ENCODE assay signal across 19 mouse cellular contexts in the genomic region with DNA sequence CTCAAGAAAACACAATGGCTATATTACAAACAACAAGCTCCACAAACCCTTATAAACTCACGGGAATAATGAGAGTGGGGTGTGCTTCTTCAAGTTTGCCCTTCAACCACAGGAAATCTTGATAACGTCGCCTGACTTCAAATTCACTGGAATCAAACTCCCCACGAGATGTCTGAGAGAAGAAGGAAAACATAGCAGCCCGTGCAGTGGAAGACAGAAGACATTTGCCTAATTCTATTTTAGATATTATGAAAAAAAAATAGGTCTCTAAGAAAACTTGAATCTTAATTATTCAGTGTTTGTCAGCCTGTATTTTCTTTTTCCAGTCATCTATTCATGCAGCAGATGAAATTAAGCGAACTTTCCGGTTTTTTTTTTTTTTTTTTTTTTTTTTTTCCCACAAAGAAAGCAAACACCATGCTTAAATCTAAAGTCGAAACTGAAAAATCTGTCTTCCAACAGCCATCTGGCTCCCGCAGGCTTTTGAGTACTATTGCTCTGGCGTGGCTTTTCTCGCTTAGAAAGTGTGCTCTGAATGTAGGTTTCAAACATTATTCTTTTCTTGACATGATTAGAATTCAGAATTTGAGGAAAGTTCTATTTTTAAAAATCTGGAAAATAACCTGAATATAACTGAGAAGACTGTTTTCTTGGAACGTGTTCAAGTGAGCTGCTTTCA. TPM values are rescaled to one million over a fixed set of nuclear protein-coding genes. Genes with fewer than 3 reads are reported as not detected.
A peak's percentile ranks its signal among the peaks of the same experiment; 100 is the strongest.
DNase-seq lines count a peak whose midpoint lies in the region; ATAC-seq and TF ChIP-seq lines count a peak whose summit lies in the region.
"Had no signal": no experiment of that assay in that cellular context is flagged by ENCODE, and none has a peak within 500 bp of the region (broad histone marks: within the 10 kb centered on the region; RNA-seq: fewer than 3 reads in every experiment).

No protein-coding gene starts in this region.

- no peaks in the 10 kb centered on the region for H3K4me1 ChIP-seq in stomach, postnatal 0 days (replicated peaks; ENCODE audit: control insufficient read depth, insufficient read depth)
- H3K4me1 ChIP-seq: embryonic facial prominence, embryonic 13.5 days; hindbrain, embryonic 12.5 days; kidney, embryonic 15.5 days; limb, embryonic 10.5 days; liver, embryonic 12.5 days; lung, embryonic 15.5 days; midbrain, embryonic 12.5 days had no signal

- no peak for TF ChIP-seq CTCF in stomach, postnatal 0 days (IDR thresholded peaks at IDR 0.05; ENCODE audit: low read depth)

- TF ChIP-seq EP300 in stomach, postnatal 0 days (optimal IDR thresholded peaks at IDR 0.05), result no peak

- peak; percentile 33 to 48 for DNase-seq in cerebellum, postnatal 14 days
- DNase-seq in cerebellum, adult 9-10 months, result no peak
- peak; percentile 52 for DNase-seq in layer of hippocampus, adult 11-12 months (ENCODE audit: low spot score)
- no peak for DNase-seq in layer of hippocampus, postnatal 25 days (ENCODE audit: extremely low spot score in 1 of 2, low spot score in 1 of 2)
- peak; percentile 46 to 49 for DNase-seq in right cerebral cortex, adult 2 months (ENCODE audit: low spot score in 2 of 2)
- DNase-seq in right cerebral cortex, postnatal 14 days, result no peak
- DNase-seq in stomach, postnatal 0 days (ENCODE audit: low spot score), result no peak
- DNase-seq in heart, postnatal 4 days, result no peak
- DNase-seq: gastrocnemius, postnatal 25 days; thymus, postnatal 25 days had no signal

- no peak overlapping the region for H3K27ac ChIP-seq in stomach, postnatal 0 days (replicated peaks)
- H3K27ac ChIP-seq: embryonic facial prominence, embryonic 13.5 days; hindbrain, embryonic 12.5 days; kidney, embryonic 15.5 days; limb, embryonic 10.5 days; liver, embryonic 12.5 days; lung, embryonic 15.5 days; midbrain, embryonic 12.5 days had no signal

- no peak overlapping the region for H3K4me3 ChIP-seq in stomach, postnatal 0 days (ENCODE audit: low read depth, low read length)
- H3K4me3 ChIP-seq: embryonic facial prominence, embryonic 13.5 days; hindbrain, embryonic 12.5 days; kidney, embryonic 15.5 days; limb, embryonic 10.5 days; liver, embryonic 12.5 days; lung, embryonic 15.5 days; midbrain, embryonic 12.5 days had no signal

- H3K36me3 ChIP-seq in stomach, postnatal 0 days (ENCODE audit: control insufficient read depth, insufficient read depth, low read length), result no peaks in the 10 kb centered on the region
- H3K36me3 ChIP-seq: hindbrain, embryonic 12.5 days; limb, embryonic 10.5 days; midbrain, embryonic 12.5 days had no signal

- WGBS in stomach, postnatal 0 days, result 47% methylated on average over 12 of the region's 12 CpGs

- no peaks in the 10 kb centered on the region for H3K9me3 ChIP-seq in stomach, postnatal 0 days (ENCODE audit: control insufficient read depth, low read length)
- H3K9me3 ChIP-seq: embryonic facial prominence, embryonic 13.5 days; hindbrain, embryonic 12.5 days; kidney, embryonic 15.5 days; limb, embryonic 10.5 days; liver, embryonic 12.5 days; lung, embryonic 15.5 days; midbrain, embryonic 12.5 days had no signal

- no peak for ATAC-seq in stomach, postnatal 0 days (ENCODE audit: low FRiP score, low TSS enrichment)
- ATAC-seq: intestine, embryonic 16.5 days; liver, embryonic 12.5 days had no signal

- no peaks in the 10 kb centered on the region for H3K27me3 ChIP-seq in stomach, postnatal 0 days (ENCODE audit: control insufficient read depth, insufficient read depth, low read length)
- H3K27me3 ChIP-seq: embryonic facial prominence, embryonic 13.5 days; hindbrain, embryonic 12.5 days; kidney, embryonic 15.5 days; liver, embryonic 12.5 days; lung, embryonic 15.5 days; midbrain, embryonic 12.5 days had no signal

- H3K9ac ChIP-seq in stomach, postnatal 0 days (ENCODE audit: low read length), result no peak overlapping the region
- H3K9ac ChIP-seq: embryonic facial prominence, embryonic 13.5 days; hindbrain, embryonic 12.5 days; kidney, embryonic 15.5 days; liver, embryonic 12.5 days; lung, embryonic 15.5 days; midbrain, embryonic 12.5 days had no signal

- no peak overlapping the region for H3K4me2 ChIP-seq in stomach, postnatal 0 days (replicated peaks; ENCODE audit: low read depth)
- H3K4me2 ChIP-seq: embryonic facial prominence, embryonic 13.5 days; hindbrain, embryonic 12.5 days; kidney, embryonic 15.5 days; liver, embryonic 12.5 days; lung, embryonic 15.5 days; midbrain, embryonic 12.5 days had no signal

RNA-seq across cellular contexts. Expression of a gene that starts 28.7 kb away (rescaled TPM):
- total RNA-seq in layer of hippocampus, postnatal 25 days (2021), result 10 to 100 TPM; 15.9 to 16.1 TPM
- 35.2 and 38.4 TPM in 2 replicates for polyA plus RNA-seq in stomach, postnatal 0 days (2015; fragmentation: Nextera tagmentation; extraction: Ambion mirVana)
- total RNA-seq in heart, postnatal 4 days (2021), result 10 to 100 TPM; 16.0 to 19.0 TPM
- total RNA-seq: MEL had no signal

Comparison
In these comparisons a context has a peak if more than half of its experiments do, and no peak if none do; other contexts are left out.
1. DNase-seq: peak in cerebellum, postnatal 14 days (2 of 2), layer of hippocampus, adult 11-12 months (single experiment) and right cerebral cortex, adult 2 months (2 of 2); none in cerebellum, adult 9-10 months (single experiment), layer of hippocampus, postnatal 25 days (0 of 2), right cerebral cortex, postnatal 14 days (single experiment), stomach, postnatal 0 days (single experiment) and heart, postnatal 4 days (single experiment).